Mouse (Mus musculus): ENCODE measurements at regions not wholly inside any gene's neighbourhood (a gene's known extent, or its start where the extent isn't known, plus 50 kb on each side); places are given as distances from the start of the nearest gene placed in this dataset.

DNA sequence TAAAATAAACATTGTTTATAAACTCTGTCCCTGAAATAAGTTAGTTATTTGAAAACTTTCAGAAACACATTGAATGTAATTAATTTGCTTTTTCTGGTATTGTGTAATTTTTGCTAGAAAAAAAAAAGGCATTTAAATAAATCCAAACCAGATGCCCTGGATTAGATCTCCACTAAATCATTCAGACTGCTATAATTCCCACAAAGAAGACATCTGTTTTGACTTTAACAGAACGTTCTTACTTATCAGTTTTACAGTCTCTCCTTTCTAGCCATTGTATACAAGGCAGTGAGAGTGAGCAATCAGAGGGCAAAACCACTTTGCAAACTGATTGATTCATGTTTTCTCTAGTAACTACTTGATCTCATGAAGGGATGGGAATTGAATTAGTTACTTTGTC is 478.8 kb downstream of the Slitrk6 start:
- WGBS (ENCODE audit: insufficient replicate concordance) = 24% methylated on average over 1 of the region's 1 CpGs
- Histone ChIP-seq H3K36me3 (replicated peaks; ENCODE audit: insufficient read depth, low read length) (no peaks in the 10 kb centered on the region), H3K4me2 (ENCODE audit: low read depth, low read length) (no peak overlapping the region), H3K27ac (ENCODE audit: low read depth) (no peak overlapping the region), H3K9me3 (ENCODE audit: low read length) (no peaks in the 10 kb centered on the region), H3K9ac (replicated peaks) (no peak overlapping the region), H3K4me1 (ENCODE audit: insufficient read depth) (no peaks in the 10 kb centered on the region), H3K27me3 (ENCODE audit: insufficient read depth, low read length) (no peaks in the 10 kb centered on the region), H3K4me3 (ENCODE audit: low read depth, low read length) (no peak overlapping the region)
- DNase-seq (no peak), ATAC-seq (no peak)
- TF ChIP-seq CTCF (IDR thresholded peaks at IDR 0.05; ENCODE audit: low read depth) = no peak
- TF ChIP-seq EP300 (IDR thresholded peaks at IDR 0.05; ENCODE audit: low read depth) = no peak

DNA sequence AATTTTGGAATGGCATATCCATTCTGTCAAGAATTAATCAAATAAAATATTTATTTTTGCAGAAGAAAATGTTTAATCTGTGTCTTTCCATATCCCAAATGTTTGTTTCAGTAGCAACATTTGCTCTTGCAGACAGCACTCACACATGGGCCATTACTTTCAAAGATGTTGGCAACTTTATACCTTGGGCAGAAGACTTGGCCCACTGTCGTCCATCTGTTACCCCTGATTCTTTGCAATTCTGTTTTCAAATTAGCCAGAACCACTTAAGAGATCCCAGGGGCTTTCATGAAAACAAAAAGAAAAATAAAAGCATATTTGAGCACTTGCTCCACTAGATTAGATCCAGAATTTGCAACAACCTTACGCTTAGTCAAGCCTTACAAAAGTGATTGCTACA is 483.7 kb downstream of the Slitrk6 start:
- WGBS (ENCODE audit: insufficient replicate concordance) = 75% methylated on average over 2 of the region's 2 CpGs
- H3K27me3 ChIP-seq (ENCODE audit: insufficient read depth, low read length) = no peaks in the 10 kb centered on the region

DNA sequence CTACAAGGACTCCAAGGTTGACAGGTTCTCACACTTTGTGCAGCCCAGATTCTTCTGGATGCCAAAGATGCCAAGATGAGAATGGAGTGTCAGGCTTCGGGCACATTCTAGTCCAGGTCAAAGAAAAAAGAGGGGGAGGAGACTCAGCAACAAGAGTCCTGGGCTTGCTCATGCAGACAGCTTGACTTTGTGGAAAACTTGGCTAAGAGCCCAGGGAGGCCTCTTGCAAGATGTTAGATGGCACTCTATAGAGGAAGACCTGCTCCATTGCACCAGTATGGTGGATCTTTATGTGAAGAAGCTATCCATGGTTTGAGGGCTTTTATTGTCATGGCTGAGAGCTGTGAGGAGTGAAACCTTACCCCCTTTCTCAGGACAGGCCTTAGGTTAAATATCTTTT is 510.5 kb downstream of the Slitrk6 start:
- H3K4me2 ChIP-seq (ENCODE audit: low read depth, low read length) = no peak overlapping the region
- WGBS (ENCODE audit: insufficient replicate concordance) = 57% methylated on average over 1 of the region's 1 CpGs
- TF ChIP-seq EP300 (IDR thresholded peaks at IDR 0.05; ENCODE audit: low read depth) = no peak
- no peak for TF ChIP-seq CTCF (IDR thresholded peaks at IDR 0.05; ENCODE audit: low read depth)
- H3K27ac ChIP-seq (ENCODE audit: low read depth) = no peak overlapping the region
- no peaks in the 10 kb centered on the region for H3K27me3 ChIP-seq (ENCODE audit: insufficient read depth, low read length)
- H3K36me3 ChIP-seq (replicated peaks; ENCODE audit: insufficient read depth, low read length) = no peaks in the 10 kb centered on the region
- DNase-seq = no peak
- no peak for ATAC-seq
- H3K4me1 ChIP-seq (ENCODE audit: insufficient read depth) = no peaks in the 10 kb centered on the region
- no peak overlapping the region for H3K4me3 ChIP-seq (ENCODE audit: low read depth, low read length)
- H3K9ac ChIP-seq (replicated peaks) = no peak overlapping the region
- H3K9me3 ChIP-seq (ENCODE audit: low read length) = no peaks in the 10 kb centered on the region

More for the DNA sequence above, 483.7 kb downstream of the Slitrk6 start:
- no peaks in the 10 kb centered on the region for H3K4me1 ChIP-seq (ENCODE audit: insufficient read depth)
- H3K9ac ChIP-seq (replicated peaks) = no peak overlapping the region
- no peak overlapping the region for H3K27ac ChIP-seq (ENCODE audit: low read depth)
- TF ChIP-seq CTCF (IDR thresholded peaks at IDR 0.05; ENCODE audit: low read depth) (no peak), EP300 (IDR thresholded peaks at IDR 0.05; ENCODE audit: low read depth) (no peak)
- no peaks in the 10 kb centered on the region for H3K9me3 ChIP-seq (ENCODE audit: low read length)
- H3K4me2 ChIP-seq (ENCODE audit: low read depth, low read length) = no peak overlapping the region
- H3K4me3 ChIP-seq (ENCODE audit: low read depth, low read length) = no peak overlapping the region
- ATAC-seq = no peak
- no peak for DNase-seq
- H3K36me3 ChIP-seq (replicated peaks; ENCODE audit: insufficient read depth, low read length) = no peaks in the 10 kb centered on the region

DNA sequence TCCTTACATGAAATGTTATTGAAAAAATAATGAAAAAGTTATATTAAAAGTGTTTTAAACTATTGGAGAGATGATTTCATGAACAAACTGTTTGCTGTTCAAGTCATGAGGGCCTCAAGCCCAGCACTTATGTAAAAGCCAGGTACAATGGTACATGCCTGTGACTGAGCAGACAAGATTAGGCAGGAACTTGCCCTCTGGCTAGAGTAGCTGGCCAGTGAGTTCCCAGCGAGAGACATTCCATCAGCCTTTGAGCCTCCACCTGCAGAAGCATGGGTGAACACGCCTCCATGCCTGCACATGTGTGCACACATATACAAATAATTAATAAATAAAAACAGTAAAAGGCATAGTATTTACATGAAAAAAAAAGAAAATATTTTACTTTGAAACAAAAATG is 511.4 kb downstream of the Slitrk6 start:
- Histone ChIP-seq H3K4me3 (ENCODE audit: low read depth, low read length) (no peak overlapping the region), H3K27ac (ENCODE audit: low read depth) (no peak overlapping the region), H3K4me2 (ENCODE audit: low read depth, low read length) (no peak overlapping the region), H3K9me3 (ENCODE audit: low read length) (no peaks in the 10 kb centered on the region), H3K4me1 (ENCODE audit: insufficient read depth) (no peaks in the 10 kb centered on the region), H3K9ac (replicated peaks) (no peak overlapping the region), H3K27me3 (ENCODE audit: insufficient read depth, low read length) (no peaks in the 10 kb centered on the region), H3K36me3 (replicated peaks; ENCODE audit: insufficient read depth, low read length) (no peaks in the 10 kb centered on the region)
- TF ChIP-seq EP300 (IDR thresholded peaks at IDR 0.05; ENCODE audit: low read depth) = no peak
- no peak for TF ChIP-seq CTCF (IDR thresholded peaks at IDR 0.05; ENCODE audit: low read depth)
- WGBS (ENCODE audit: insufficient replicate concordance) = 90% methylated on average over 2 of the region's 2 CpGs
- DNase-seq = no peak
- no peak for ATAC-seq

DNA sequence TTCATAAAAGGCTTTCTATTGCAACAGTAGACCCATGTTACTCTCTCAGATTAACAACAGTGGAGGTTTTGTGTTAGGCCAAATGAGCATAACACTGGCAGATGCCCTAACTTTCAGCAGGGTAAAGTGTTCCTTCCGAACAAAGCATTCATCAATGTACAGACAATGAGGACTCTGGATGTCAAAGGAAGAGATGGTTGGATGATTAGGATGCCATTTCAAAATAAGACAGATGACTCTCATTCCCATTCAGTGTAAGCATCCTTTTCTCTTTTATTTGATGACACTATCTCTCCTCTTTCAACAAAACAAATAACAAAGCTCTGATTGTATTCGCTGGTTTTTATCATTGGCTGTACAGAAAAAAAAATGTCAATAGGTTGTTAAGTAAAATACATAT is 516.1 kb downstream of the Slitrk6 start:
- Histone ChIP-seq H3K9ac (replicated peaks) (no peak overlapping the region), H3K9me3 (ENCODE audit: low read length) (no peaks in the 10 kb centered on the region), H3K4me3 (ENCODE audit: low read depth, low read length) (no peak overlapping the region), H3K4me2 (ENCODE audit: low read depth, low read length) (no peak overlapping the region), H3K27me3 (ENCODE audit: insufficient read depth, low read length) (no peaks in the 10 kb centered on the region), H3K4me1 (ENCODE audit: insufficient read depth) (no peaks in the 10 kb centered on the region), H3K27ac (ENCODE audit: low read depth) (no peak overlapping the region), H3K36me3 (replicated peaks; ENCODE audit: insufficient read depth, low read length) (no peaks in the 10 kb centered on the region)
- DNase-seq = no peak
- no peak for TF ChIP-seq EP300 (IDR thresholded peaks at IDR 0.05; ENCODE audit: low read depth)
- no peak for TF ChIP-seq CTCF (IDR thresholded peaks at IDR 0.05; ENCODE audit: low read depth)
- 73% methylated on average over 2 of the region's 2 CpGs for WGBS (ENCODE audit: insufficient replicate concordance)
- no peak for ATAC-seq

DNA sequence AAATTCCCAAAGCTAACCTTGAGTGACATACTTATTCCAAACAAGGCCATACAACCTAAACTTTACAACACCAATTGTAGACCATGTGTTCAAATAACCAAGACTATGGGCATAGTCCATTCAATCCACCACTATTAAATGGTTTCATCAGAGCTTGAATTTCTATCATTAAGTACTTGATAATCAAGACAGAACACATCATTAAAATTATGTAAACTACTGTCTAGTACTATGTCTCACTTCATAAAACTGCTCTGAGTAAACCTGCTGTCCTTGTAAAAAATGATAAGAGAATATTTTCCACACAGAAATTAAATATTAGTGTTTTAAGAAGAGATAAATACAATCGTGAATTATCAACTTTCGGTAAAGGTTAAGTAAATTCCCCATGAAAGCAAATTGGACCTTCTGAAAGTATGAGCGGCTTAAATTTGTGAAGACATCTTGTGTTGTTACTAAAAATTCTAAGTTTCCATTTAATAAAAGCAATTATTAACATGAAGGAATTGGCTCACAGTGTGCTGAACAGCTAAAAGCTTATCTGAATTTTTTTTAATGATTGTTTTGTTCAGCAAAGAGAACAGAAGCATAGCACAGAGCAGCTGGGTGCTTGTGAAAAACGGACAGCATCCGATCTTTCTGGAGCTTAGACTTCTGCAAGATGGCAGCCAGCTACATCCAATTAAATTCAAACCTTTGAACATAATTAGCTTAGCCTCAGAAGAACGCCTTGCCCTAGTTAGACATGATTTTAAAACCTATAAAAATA is 530.1 kb downstream of the Slitrk6 start:
- TF ChIP-seq CTCF (IDR thresholded peaks at IDR 0.05; ENCODE audit: low read depth) = no peak
- no peak for TF ChIP-seq EP300 (IDR thresholded peaks at IDR 0.05; ENCODE audit: low read depth)
- Histone ChIP-seq H3K36me3 (replicated peaks; ENCODE audit: insufficient read depth, low read length) (no peaks in the 10 kb centered on the region), H3K27ac (ENCODE audit: low read depth) (no peak overlapping the region), H3K9ac (replicated peaks) (no peak overlapping the region), H3K27me3 (ENCODE audit: insufficient read depth, low read length) (no peaks in the 10 kb centered on the region), H3K9me3 (ENCODE audit: low read length) (no peaks in the 10 kb centered on the region), H3K4me3 (ENCODE audit: low read depth, low read length) (no peak overlapping the region), H3K4me2 (ENCODE audit: low read depth, low read length) (no peak overlapping the region), H3K4me1 (ENCODE audit: insufficient read depth) (no peaks in the 10 kb centered on the region)
- DNase-seq (no peak), ATAC-seq (no peak)
- 66% methylated on average over 6 of the region's 6 CpGs for WGBS (ENCODE audit: insufficient replicate concordance)

All from liver, postnatal 0 days (tissue).